Mouse (Mus musculus) ovary, postnatal 36 days (tissue): ENCODE measurements around the gene Ptcd1.
"Not testable (repeated sequence)": the region's sequence is repeated elsewhere in the genome, so short reads cannot be mapped to it uniquely, and the experiment has no call there.

Experiments
- DNase-seq: peaks from one replicate; pipeline ENCODE4 v3.0.0; 2022; ENCODE audit warnings: low spot score, mixed read lengths

Gene Ptcd1

DNA sequence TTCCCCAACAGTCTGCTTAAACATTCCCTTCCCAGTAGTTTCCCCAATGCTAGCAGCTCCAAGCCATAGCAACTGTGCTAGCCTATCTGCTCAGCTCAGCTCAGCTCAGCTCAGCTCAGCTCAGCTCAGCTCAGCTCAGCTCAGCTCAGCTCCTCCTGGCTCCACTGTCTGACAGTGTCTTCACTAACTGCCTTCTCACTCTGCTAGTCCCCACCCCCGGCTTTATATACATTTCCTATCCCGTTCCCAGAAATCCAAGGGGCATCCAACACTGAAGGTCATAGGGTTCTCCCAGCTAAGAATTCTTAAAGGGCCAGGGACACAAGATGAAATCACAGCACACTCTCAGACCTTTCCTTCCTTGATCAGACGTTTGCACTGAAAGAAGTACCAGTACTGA lies 2.2 kb downstream of the Ptcd1 start:
- DNase-seq: no peak

DNA sequence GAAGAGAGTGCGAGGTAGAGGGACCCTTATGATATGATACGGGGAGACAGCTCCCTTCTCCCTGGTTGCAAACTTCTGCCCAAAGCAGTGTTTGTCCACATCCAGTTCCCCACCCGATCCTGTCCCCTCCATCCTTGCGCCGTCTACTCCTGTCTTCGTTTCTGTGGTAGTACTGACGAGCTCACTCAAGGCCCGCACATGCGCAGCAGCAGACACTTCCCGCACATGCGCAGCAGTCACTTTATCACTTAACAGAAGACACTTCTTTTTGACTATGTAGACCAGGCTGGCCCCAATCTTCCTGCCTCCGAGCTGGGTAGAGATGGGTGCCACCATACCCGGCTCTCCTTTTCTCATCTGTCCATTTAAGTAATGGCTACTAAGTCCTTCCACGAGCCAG lies 5.5 kb downstream of the Ptcd1 start:
- no peak for DNase-seq

DNA sequence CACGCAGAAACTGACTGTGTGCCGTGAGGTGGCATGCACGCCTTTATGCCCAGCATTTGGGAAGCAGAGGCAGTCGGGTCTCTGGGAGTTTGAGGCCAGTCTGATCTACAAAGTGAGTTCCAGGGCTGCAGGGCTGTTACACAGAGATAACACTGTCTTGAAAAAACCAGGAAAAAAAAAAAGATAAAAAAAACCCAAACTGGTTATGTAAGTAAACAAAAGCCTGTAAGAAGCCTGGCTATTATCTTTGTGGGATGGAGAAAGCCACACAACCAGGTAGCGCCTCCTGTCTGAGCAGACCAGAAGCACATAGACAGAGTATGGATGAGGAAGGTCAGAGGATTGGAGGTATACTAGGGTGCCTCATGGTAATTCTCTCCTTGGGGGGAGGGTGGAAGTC lies 14.2 kb downstream of the Ptcd1 start:
- no peak for DNase-seq

DNA sequence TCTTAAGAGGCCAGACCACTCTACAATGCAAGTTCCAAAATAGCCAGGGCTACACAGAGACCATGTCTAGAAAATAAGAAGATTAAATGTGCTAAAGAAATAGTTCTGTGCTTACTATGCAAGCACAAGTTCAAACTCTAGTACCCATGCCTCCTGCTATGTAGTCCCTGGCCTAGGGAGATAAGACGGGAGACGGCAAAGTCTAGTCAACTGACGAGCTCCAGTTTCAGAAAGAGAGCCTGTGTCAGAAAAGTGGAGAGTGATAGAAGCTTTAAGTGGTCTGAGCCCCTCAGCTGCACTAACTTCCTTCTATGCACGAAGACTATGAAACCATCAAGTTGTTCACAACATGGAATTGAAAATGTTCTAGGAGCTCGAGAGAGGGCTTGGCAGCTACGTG lies 17.6 kb downstream of the Ptcd1 start:
- no peak for DNase-seq

DNA sequence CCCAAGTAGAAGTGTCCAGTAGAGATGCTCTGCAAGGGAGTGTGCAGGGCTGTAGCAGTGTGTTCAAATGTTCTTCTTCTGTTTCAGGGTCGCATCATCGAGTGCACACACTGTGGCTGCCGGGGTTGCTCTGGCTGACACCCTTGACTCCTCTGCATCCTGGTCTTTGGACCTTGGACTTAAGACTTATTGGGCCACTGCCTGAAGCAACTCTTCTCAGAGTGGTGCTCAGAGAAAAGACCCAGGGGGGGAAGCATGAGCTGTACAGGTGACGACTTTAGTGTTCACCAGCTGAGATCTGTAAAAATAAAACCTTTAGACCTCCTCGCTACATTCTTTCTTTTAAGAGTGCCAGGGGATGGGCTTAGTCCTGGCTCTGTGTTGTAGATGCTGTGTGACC lies 19.2 kb downstream of the Ptcd1 start:
- DNase-seq: no peak

DNA sequence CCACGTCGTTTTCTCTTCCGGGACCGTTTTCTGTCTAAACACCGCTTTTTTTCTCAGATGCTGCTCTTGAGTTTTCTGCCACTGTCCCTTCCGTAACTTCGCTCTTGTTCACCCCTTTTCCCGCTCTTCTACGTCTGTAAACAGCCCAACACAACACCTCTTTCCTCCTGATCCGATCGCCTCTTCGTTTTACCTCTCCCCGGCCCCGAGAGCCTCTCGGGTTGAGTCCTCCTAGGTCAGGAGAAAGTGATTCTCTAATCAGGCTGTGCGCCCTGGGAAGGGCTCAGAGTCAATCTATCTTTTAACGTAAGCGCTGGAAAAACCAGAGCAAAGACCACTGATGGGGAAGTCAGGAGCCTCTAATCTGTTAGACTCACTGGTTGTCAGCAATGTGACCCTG lies 26.3 kb downstream of the Ptcd1 start:
- DNase-seq: no peak

DNA sequence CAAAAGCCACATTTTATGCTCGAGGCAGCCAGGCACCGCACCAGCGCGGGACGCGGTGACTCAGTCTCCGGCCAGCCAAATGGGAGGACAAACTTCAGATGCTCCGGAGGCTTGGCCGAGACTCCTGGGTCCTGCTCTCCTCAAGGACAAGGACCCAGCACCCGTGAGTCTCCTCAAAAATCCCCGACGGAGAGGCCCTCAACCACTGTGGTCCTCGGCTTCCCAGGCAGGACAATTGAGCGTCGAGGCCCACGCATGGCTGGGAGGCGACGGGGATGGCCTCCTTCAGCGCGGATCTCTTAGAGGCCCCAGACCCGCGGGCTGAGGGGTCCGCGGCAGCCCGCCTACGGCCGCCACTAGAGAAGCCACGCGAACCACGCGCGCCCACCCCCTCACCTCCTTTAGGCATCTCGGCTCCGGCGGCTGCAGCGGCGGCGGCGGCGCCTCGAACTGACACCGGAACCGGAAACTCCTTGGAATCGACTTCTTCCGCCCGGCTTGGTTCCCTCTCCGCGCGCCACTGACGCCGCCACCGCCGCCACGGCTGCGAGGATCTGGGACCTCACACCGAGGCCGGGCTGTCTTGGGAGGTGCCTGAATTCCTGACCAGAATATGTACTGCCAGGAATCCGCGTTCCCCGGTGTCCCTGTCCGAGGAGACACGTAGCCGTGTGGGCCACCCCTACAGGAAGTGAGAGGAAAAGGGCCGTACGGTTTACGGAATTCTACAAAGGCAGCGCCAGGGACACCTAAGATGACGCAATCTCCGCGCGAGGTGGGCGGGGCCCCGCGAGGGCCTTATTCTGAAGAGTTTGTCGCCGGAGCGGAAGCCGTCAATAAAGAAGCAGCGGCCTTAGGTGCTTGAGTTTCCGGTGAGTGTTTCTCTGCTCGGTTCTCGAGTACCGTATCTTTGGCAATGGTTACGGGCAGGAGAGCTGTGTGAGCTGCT lies 27.1 kb downstream of the Ptcd1 start, which contains the start of the genes Pdap1 and Bud31:
TSS of gene Pdap1 (minus strand) at position 668 of the 949 bp plus-strand sequence.
TSS of gene Bud31 (plus strand) at position 792 of the 949 bp plus-strand sequence.
- DNase-seq: peak; percentile 94

DNA sequence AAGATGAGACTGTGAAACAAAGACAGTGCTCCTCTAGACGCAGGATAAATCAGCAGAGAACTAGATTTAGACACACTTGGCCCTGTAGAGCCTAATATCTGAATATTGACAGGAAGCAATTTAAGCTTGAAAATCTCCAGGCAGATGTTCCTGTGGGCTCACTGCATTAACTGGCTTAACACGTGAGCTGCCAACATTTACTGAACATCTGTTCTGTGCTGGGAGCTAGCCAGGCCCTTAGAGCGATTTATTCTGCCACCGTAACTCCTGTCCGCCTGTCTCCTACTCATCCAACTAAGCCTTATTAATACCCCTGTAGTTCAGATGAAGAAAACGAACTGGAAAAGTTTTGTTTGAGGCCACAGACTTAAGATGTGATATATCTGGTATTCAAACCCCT lies 28.1 kb downstream of the Ptcd1 start:
- no peak for DNase-seq

DNA sequence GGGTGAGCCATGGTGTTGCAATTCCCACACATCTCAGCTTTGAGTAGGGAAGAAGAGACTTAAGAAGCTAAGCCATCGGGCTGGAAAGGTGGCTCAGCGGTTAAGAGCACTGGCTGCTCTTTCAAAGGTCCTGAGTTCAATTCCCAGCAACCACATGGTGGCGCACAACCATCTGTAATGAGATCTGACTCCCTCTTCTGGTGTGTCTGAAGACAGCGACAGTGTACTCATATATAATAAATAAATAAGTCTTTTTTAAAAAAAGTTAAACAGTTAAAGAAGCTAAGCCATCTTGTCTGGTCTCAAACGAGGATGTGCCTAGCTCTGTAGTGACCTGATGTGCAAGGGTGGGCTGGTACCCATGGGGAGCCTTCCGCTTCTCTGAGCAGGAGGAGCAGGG lies 33.6 kb downstream of the Ptcd1 start:
- not testable (repeated sequence) for DNase-seq

DNA sequence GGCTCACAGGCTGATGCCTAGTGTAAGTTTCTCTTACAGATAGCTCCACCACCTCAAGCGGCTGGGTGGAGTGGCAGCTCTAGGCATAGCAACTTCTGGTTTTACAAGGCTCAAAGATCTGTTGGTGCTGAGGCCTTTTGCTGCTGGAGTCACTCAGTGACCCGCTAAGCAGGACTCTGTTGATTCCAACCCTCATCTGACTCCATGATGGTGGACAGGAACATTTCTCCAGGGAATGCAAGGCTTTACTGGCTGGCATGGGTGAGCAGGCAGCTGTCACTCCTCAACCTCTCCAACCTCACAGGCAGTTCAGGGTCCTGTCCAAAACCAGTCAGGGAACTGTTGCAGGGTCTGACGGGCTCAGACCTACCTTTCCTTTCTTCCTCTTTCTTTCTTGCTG lies 35.9 kb downstream of the Ptcd1 start:
- DNase-seq: no peak

DNA sequence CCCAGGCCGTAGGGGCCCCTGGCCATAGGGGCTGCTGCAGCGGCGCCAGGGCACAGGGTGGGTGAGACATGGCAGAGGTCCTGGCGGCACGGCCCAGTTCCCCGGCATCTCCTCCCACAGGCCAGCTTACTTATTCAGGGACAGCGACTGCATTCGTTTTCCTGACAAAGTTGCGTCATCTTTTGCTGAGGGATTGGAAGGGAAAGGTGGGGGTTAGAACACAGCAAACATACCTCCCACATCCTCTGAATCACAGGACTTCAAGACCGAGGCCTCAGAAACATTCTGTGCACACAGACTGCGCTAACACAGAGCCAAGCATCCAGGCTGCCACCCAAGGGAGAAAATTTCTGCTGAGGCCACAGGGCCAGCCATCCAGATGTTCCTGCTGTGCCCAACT lies 36.7 kb downstream of the Ptcd1 start:
- DNase-seq: no peak

DNA sequence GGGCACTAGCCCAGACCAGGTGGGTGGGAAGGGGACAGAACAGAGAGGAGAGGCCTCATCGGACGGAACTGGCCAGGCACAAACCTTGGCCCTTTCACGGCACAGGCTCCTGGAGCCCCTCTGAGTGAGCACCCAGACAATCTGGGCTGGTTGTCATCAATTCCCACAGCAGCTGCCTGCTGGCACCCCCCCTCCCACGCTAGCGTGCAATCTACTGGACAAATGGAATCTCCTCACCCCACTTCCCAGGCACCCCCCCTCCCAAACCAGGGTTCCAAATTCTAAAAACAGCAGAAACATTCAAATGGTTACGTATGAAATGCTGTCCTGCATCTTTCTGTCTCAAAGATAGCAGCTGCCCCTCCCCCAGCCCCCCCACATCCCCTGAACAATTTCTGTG lies 37.1 kb downstream of the Ptcd1 start:
- DNase-seq: not testable (repeated sequence)

DNA sequence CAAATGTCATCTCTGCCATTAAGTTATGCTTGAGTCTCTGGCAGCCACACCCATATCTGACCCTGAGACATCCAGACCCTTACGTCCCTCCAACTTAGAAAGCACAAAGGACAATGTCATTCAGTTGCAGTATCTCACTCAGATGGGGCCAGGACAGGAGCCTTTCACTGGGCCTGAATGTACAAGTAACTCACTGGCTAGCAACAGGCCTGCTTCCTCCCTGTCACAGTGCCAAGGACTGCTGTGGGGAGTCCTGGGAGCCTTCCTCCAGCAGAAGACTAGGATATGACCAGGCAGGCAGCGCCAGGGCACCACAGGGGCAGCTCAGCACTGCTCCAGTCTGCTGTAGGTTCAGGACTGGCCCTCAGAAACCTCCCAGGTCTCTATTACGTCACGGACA lies 37.8 kb downstream of the Ptcd1 start:
- no peak for DNase-seq

DNA sequence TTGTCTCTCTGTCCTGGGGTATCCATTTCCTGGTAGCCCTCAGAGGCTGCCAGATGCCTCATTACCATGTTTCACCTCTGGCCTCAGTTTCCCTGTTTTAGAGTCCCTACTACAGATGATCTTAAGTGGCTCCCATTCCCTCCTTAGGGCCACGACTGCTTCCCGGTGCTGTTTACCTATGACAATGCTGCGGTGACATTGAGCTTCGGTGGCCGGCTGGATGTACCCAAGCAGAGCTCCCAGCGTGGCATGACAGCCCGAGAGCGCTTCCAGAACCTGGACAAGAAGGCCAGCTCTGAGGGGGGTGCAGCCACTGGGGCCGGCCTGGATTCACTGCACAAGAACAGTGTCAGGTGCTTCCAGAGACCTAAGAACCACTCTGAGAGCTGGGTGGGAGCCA lies 40.3 kb downstream of the Ptcd1 start:
- DNase-seq: no peak

DNA sequence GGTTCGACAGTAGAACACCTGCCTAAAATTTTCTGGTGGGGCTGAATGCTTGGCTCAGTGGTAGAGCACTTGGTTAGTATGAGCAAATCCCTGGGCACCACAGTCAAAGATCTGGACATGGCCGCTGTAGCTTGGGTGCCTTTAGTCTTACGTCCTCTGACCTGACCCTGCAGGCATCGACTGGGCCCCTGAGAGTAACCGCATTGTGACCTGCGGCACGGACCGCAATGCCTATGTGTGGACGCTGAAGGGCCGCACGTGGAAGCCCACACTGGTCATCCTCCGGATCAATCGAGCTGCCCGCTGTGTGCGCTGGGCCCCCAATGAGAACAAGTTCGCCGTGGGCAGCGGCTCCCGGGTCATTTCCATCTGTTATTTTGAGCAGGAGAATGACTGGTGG lies 43.5 kb downstream of the Ptcd1 start:
- DNase-seq: no peak

DNA sequence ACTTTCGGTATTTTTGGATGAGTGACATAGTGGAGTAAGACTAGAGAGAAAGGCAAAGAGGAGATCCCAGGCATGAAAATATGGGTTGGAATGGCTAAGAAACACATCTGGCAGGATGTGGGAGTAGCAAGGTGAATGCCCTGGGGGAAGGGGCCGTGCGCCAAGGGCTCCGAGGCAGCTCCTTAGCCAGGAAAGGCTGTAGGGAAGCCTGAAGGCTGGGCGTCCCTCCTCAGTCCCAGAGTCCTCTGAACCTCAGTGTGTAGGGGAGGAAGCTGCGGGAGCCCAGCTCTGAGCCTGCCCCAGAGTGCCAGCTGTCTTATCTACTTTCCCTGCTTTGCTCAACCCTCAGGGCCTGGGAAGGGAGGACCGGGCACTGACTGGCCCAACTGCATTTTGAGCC lies 46.0 kb downstream of the Ptcd1 start:
- DNase-seq: no peak

DNA sequence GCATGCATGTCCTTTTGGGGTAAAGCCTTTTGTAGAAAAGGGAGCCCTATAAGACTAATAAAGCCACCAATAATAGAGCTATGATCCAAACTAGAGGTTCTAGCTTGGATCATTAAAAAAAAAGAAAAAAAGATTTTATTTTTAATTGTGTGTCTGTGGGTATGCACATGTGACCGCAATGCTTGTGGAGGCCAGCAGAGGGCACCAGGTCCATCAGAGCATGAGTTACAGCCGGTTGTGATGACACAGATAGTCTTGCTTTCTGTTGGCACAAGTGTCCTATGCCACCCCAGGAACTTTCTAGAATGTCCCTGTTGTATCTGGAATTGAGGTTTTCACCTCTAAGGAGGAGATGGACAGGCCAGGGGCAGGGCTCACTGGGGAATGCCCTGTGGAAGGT lies 47.5 kb downstream of the Ptcd1 start:
- DNase-seq: no peak

DNA sequence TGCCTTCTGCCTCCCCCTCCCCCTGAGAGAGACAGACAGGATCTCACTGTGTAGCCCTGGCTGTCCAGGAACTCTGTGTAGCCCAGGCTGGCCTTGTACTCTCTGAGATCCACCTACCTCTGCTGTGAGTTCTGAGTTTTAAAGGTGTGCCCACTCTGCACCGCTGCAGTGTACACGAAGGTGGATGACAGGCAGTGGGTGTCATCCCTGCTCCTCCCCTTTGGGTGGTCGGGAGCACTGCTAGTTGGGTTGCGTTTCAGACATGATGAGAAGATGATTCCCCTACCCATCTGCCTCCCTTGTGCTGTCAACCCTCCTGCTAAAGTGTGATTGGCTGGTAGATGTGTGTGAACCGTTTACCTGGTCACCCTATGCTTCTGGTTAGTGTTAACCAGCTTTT lies 48.4 kb downstream of the Ptcd1 start:
- DNase-seq: no peak

DNA sequence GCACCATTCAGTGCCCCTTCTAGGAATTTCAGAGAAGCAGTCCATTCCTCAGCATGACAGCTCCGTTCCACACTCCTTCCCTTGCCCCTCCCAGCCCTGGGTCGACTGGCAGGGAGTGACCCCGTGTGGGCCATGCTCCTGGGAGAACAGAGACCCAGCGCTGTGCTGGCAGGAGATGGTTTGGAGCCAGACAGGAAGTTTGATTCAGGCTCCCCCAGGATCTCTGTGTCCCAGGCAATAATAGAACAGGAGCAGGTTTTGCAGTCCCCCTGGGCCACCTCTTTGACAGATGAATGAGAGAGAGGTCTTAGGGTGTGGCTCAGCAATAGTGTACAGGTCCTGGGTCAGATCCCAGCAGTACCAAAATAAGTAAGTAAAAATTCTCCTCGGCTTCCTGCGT lies 48.9 kb downstream of the Ptcd1 start:
- DNase-seq: no peak

DNA sequence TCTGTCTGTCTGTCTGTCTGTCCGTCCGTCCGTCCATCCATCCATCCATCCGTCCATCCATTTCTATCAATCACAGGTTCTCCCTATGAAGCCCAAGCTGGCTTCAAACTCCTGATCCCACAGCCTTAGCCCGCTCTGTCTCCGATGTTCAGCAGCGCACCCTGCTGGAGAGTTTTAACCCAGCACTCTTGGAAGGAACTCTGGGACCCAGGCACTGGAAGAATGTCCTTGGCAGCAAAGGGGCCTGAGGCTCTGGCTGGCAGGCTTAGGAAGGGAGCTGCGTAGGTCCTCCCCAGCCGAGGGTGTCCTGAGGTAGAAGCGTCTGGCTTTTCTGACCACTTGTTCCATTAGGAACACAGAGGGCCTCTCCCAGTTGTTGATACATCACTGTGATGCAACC lies 50.0 kb downstream of the Ptcd1 start:
- DNase-seq: peak; percentile 81

DNA sequence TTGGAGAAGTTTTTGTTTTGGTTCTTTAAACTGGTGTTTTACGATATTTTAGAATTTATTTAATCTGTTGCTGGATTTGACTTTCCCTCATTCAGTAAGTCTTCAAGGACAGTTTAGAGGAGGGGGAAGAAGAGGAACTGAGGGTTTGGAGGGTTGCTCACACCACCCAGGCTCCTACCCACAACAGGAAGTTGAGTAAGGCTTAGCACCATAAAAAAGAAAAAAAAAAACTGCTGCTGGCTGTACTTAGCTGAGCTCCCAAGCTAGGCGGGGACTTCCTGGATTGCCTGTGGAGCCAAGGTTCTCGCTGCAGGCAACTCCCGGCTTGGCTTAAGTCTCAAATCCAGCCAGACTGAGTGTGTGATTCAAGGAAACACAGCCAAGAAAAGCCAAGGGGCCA lies 50.6 kb downstream of the Ptcd1 start:
- DNase-seq: peak; percentile 55

DNA sequence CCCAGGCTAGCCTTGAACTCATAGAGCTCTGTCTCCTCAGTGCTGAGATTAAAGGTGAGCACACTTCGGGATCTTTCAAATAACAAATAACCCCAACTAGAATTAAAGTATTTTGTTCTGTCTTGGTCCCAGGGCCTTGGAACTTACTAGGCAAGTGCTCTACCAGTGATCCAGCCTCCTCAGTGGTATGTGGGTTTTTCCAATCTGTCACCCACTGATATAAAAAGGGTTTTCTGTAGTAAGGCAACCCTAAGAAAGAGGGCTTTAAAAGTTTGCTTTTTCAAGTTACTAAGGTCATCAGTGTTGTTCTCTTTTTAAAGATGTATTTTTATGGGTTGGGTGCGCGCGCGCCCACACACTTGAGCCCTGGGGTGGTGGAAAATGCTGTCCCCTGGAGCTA lies 51.2 kb downstream of the Ptcd1 start:
- no peak for DNase-seq

DNA sequence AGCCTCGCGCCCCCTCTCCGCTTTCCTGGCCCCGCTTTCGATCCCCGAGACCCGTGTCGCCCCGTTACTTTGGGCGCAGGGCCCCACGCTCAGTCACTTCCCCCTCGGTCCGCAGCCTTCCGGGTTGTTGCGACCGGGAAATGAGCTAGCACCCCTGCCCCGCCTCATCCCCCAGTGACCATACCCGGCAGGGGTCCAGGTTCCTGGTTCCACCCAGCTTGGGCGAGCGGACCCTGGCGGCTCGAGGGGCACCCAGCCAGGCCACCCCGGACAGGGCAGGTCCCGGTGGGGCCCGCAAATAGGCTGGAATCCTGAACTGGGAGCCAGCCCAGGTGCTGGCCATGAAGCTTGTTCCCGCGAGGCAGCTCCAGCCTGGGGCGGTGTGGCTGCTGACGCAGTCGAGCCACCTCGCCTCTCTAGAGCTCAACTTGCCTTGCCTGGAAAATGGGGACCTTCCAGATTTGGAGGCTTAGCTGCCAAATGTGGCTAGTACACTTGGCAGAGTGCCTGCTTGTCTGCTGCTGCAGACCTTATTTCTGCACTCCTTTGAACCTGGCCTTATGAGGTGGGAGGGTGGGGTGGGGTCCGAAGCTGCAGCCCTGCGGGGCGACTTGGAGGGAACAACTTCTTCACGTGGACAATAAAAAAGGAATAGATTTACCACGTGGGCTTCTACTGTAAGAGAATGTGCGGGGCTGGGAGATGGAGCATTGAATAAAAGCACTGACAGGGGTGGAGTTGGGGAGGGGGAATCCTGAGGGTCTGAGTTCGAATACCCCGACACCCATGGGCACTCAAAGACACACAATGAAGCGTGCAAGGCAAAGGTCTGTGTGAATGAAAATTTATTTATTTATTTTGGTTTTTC lies 52.1 kb downstream of the Ptcd1 start:
- DNase-seq: peak; percentile 69
